Mouse (Mus musculus) brain, embryonic 14.5 days (tissue): ENCODE data around the gene Rrbp1.

ENCODE experiments used
- CTCF ChIP-seq: fragments of 200-500 bp; IDR thresholded peaks from 2 replicates; pipeline ENCODE4 v1.5.1; 2012; ENCODE audit warnings: inconsistent platforms, mild to moderate bottlenecking, moderate library complexity, borderline replicate concordance; ENCODE audit not compliant: insufficient read depth, insufficient read length; ENCODE audit errors: extremely low read depth
- POLR2A ChIP-seq: fragments of 200-500 bp; IDR thresholded peaks from 2 replicates; pipeline ENCODE4 v1.6.1; 2012; ENCODE audit warnings: mild to moderate bottlenecking, inconsistent platforms, borderline replicate concordance; ENCODE audit not compliant: poor library complexity, insufficient read depth, insufficient read length, severe bottlenecking; ENCODE audit errors: extremely low read depth

- TF ChIP-seq CTCF, result no peak
- no peak for TF ChIP-seq POLR2A
Observed at GRCm38 (mm10) chr2:143949217-143949616, 61.8 kb downstream of the Rrbp1 start.
